Mouse (Mus musculus): Measurements from ENCODE around the gene Vil1.

Gene Vil1

GRCm38 (mm10) chr1:74412711-74413110 lies 3.5 kb downstream of the Vil1 start:
- DNase-seq (ENCODE audit: low spot score), result no peak

DNA sequence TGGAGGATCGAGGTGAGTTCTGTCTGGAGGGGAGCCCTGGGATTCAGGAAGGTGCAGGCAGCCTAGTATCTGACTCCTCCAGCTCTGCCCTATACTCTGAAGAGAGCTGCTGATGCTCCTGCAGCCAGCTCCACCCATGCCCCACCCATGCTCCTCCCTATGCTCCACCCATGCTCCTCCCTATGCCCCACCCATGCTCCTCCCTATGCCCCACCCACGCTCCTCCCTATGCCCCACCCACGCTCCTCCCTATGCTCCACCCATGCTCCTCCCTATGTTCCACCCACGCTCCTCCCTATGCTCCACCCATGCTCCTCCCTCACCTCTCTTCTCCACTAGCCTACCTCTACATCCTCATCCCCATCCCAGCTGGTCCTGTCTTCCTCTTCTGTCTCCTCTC lies 6.0 kb downstream of the Vil1 start:
- no peak for DNase-seq (ENCODE audit: low spot score)

DNA sequence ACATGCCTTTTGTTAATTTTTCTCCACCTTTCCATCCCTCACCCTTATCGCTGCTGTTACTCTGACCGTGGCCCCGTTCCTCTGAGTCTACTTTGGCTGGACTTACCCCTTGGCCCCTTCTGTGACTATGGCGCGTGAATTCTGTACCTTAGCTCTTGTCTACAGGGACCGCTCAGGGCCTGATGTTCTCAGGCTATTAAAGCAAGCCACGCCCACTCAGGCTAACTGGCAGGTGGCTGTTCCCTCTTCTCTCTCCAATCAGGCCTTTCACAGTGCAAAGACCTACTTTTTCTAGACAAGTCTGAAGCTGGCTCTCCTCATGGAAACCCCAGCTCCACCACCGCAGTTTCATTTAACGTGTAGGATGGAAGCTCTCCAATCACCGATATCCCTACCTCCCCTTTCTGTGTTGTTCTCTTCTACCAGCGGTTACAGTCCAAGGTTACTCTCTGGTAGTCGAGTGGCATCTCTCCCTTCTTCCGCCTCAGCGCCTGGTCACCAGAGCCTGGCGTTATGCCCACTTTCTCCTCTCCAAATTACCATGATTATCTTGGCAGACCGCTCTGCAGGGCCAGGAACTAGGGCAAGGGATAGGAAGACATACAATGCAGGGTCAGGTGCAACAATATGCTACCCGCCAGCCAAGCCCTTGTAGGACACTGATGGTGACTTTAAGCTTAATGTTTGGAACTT lies 9.7 kb downstream of the Vil1 start:
- DNase-seq (ENCODE audit: low spot score), result no peak

GRCm38 (mm10) chr1:74419440-74419794 lies 10.2 kb downstream of the Vil1 start:
- DNase-seq (ENCODE audit: low spot score), result no peak

GRCm38 (mm10) chr1:74423147-74423546 lies 14.0 kb downstream of the Vil1 start:
- no peak for DNase-seq (ENCODE audit: low spot score)

DNA sequence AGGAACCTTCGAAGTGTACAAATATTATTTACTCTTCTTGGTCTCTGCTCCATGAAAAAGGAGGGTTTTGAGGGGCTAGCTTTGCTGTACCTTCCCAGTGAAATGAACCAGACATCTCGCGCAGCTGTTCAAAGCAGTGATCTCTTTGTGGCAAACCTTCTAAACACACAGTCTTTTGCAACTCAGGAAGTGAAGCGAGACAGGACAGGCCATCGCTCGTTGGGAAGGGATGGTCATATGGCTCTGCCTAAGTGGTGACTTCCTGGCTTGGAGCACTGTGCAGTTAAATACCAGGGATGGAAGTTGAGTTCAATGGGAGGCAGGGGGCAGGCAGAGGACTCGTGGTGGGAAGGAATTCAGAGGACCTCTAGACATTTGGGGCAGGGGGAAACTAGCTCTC lies 16.7 kb downstream of the Vil1 start:
- DNase-seq (ENCODE audit: low spot score), result no peak

DNA sequence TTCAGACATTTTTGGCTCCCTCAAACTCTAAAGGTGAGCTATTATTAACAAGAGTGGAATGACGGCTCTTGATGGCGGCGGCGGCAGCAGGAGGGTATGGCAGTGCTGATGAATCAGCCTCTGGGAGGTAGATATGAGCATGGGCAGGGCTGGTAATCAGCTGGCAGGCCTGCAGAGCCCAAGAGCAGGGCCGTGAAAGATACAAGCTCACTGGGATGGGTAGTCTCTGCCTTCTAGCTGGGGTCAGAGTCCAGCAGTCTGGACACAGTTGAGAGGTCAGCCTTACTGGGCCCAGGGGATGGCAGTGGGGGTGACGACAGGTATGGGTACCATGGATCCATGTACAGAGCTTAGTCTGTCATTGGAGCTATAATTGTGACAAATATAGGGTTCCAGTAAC lies 24.0 kb downstream of the Vil1 start:
- no peak for DNase-seq (ENCODE audit: low spot score)

DNA sequence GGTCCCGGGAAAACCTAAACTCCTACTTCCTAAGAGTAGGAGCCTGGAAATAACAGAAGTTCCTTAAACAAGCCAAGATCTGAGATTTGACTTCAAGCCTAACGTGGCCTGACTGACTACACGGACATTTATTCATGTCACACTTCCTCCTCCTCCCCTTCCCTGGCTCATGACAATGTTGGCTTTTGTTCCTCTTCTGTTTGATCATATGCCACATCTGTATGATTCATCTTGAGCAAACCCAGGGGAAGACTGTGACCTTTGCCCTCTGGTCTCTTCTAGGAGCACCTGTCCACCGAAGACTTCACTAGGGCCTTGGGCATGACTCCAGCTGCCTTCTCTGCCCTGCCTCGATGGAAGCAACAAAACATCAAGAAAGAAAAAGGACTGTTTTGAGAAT lies 25.4 kb downstream of the Vil1 start:
- DNase-seq (ENCODE audit: low spot score), result no peak

DNA sequence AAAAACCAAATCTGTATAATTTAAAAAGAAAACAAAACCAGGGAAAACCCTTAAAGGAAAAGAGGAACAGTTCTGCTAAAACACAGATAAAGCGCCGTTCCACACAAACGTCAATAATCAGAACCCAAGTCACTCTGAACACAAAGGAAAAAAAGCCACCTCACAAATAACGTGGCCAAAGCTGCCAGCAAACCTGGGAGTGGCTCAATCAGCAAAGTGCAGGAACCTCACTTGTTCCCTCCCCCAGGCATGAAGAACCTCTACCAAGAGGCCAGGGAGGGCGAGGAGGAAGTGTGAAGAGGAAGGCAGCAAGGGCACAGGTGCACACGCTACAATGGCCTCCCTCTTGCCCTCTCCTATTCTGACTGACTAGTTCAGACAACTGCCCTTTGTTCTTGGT lies 26.4 kb downstream of the Vil1 start:
- DNase-seq (ENCODE audit: low spot score), result no peak

- no peak for DNase-seq (ENCODE audit: low spot score)
These were observed 28.7 kb downstream of the Vil1 start for GRCm38 (mm10) chr1:74437702-74438427.

DNA sequence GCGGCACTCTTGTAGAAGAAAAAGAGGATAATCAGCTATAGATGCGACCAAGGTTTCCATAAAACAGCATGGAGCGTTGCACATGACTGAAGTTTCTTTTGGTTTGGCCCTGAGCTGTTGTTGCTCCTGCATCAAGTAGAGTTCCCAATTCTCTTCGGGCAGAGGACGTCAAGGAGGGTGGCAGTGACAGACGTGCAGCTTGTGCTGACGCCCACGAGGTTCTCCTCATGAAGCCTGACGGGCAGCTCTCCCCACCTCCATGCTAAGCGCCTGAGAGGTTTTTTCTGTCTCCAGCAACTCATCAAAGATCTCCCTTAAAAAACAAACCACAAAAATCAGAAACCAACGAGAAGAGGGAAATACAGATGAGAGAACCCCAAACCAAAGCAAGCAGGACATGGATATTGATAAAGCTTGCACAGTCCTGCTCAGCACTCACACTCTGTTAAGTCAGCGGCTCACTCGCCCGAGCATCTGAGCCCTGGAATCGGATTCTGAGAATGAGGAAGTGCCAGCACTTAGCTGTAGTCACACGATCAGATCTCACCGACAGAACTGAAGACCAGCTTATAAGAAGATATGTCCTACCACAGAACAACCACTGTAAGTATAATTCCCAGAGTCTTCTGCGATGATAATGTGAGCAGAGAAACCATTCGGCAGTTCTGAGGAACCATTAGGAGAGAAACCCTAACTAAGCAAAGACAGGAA lies 30.1 kb downstream of the Vil1 start:
- DNase-seq (ENCODE audit: low spot score), result no peak

GRCm38 (mm10) chr1:74444538-74444937 lies 35.4 kb downstream of the Vil1 start:
- no peak for DNase-seq (ENCODE audit: low spot score)

- no peak for DNase-seq (ENCODE audit: low spot score)
These were observed 43.5 kb downstream of the Vil1 start for GRCm38 (mm10) chr1:74452611-74453045.

DNA sequence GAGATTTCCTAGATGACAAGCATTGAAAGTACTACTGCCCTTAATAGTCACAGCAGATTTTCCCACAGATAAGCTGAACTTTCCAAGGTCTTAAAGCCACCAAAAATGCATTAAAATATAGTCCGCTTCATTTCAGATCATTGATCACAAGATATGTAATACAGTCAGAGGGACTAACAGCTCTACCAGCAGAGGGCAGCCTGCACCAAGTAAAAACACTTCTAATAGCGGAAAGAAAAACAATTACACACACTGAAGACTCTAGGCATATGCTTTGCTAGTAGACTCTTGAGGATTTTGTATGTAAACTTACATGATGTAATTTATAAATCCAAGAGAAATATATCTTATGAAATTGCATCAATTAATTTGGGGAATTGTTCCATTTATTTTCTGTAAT lies 51.1 kb downstream of the Vil1 start:
- DNase-seq (ENCODE audit: low spot score), result no peak
